Mouse (Mus musculus) gastrocnemius, postnatal 25 days (tissue): ENCODE results near the gene Foxp2. TPM values are rescaled to one million over a fixed set of nuclear protein-coding genes. Genes with fewer than 3 reads are reported as not detected.

ENCODE experiments used
- DNase-seq: peaks from one replicate; pipeline ENCODE4 v3.0.0; 2022
- long read RNA-seq, 2 experiments: library from polyadenylated mRNA; stranded (forward); transcript quantifications; one replicate each; pipeline ENCODE4 v2.0.0; 2021
- total RNA-seq, 2 experiments: library from RNA; stranded (reverse); gene quantifications; 1 replicate in 1 of 2; 2 replicates in 1 of 2; pipeline ENCODE4 v1.2.3; 2021

Foxp2 gene
- 1 to 10 TPM; 1.0 to 1.6 TPM for total RNA-seq
- long read RNA-seq, experiment 1, partial matches to known transcripts, result 0 of 1 reads
- long read RNA-seq, experiment 1, other reads (novel, unspliced or antisense), result 1 of 1 reads
- long read RNA-seq, experiment 2, result 0 reads

GRCm38 (mm10) chr6:14901183-14901970 is at the start of gene Foxp2:
Foxp2 (plus strand) TSS chr6:14901349.
- peak; percentile 9 for DNase-seq

GRCm38 (mm10) chr6:14885199-14885598 is 15.9 kb upstream of the Foxp2 start:
- no peak for DNase-seq

DNA sequence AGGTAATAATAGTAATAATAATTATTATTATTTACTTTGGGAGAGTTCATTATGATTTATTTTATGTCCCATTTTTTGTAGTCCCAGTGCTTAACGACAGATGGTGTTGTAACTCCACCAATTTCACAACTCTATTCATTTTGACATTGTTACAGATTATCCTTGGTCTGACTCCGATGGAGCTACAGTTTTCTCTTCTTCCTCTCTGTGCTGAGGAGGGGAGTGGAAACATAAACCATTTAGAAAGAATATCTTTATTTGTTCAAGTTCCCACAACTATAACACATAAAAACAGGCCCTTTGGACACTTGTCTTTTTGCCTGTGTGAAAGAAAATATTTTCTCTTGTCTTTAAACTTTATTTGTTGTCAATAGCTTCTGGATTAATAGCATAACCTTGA is 4.1 kb upstream of the Foxp2 start:
- no peak for DNase-seq

DNA sequence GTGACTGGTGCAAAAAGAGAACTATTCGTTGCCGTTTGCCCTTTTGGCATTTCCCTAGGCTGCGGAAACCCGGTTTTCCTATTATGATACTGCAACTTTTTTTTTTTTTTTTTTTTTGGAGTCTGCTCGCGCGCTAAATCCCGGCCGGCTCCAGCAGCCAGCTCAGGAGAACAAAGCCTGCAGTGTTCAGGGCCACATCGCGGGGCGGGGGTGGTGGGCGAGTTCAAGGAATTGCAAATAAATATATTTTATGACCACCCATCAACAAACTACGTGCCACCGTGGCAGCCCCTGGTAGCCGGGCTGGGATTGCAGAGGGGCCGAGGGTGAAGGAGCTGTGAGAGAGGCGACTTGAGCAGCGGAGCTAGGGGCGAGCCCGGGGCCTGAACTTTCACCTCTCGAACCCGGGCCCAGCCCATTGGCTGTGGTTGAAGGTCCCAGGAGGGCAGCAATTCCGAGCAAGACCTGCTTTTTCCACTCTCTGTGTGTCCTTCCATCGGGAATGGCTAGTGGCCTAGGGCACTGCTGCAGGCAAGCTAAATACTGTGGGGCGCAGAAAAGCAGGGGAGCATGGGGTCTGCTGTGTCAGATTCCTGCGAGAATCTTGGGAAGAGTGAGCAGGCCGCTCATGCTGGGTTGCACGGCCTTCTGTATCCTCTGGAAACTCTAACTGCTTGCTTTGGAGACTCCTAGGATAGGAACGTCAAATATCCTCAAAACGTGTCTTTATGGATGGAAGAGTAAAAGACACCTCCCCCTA is 2.9 kb upstream of the Foxp2 start:
- no peak for DNase-seq

DNA sequence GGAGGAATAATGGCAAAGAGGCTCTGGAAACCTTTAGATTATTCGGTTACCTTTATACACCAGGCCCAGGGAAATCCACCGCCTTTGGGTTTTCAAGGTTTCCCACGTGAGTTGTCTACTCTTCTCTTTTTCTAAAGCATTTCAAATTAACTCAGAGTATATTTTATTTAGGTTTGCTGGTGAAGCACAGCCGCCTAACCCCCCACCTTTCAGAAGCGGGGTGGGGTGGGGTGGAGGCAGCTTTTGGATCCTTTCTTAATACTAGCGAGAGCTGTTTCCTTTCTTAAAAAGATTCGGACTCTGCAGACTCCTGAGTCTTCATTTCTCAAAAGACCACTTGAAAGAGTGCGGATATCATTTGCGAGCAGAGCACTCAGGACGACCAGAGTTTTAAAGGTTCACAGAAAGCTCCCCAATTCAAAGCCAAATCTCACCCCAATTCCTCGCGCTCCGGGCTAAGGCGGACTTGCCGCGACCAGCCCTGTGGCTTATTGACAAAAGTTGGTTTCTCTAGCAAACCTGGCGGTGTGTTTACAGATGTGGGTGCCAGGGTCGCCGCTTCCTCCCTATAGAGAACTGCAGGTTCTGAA is 2.0 kb upstream of the Foxp2 start:
- no peak for DNase-seq

DNA sequence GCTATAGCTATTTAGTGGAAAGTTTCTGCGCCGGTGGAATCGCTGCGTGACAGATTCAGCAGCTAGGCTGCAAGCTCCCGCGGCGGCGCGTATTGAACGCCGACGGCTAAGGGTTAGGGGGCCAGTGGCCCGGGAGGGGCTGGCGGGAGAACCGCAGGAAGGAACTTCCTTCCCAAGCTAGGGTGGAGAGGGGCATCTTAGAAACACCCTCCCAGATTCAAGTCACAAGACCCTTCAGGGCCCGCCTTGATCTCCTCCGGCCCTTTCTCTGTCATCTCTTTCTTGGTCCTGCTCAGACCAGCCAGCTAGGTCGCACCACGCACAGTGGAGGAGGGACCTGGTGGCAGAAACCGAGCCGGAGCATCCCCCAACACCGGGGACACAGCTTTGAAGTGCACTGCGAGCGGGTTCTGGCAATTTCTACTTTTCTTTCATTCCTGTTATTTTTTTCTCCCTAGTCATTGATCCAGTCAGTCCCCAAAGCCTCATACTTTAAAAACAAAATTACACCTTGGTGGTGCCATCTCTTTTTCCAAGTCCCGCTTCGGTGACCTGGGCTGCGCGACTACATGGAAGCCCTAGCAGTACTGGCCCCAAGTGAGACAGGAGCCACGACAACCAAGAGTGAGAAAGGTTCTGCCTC is 1.1 kb upstream of the Foxp2 start:
- DNase-seq, result no peak

- DNase-seq, result peak; percentile 60
Measured at GRCm38 (mm10) chr6:14900579-14901021, 549 bp upstream of the Foxp2 start.

GRCm38 (mm10) chr6:14901971-14902670 is 972 bp downstream of the Foxp2 start:
- no peak for DNase-seq

GRCm38 (mm10) chr6:14903271-14903965 is 2.3 kb downstream of the Foxp2 start:
- no peak for DNase-seq

DNA sequence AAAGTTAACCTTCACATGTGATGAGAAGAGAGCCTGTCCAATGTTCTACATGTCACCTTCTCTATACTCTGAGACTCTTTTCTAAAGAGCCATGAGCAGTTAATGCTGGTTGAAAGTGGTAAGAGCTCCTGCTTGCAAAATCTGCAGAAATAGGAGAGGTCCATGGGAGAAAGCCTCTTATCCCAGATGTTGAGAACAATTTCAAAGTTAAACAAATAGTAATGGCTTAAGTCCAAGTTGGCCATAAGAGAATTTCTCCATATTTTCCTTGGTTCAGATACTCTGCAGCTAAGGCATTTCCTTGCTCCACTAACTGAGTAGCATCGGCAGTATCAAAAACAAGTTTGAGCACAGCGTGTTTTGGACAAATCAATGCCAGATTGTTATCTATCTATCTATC is 13.9 kb downstream of the Foxp2 start:
- no peak for DNase-seq

GRCm38 (mm10) chr6:14922704-14923103 is 21.6 kb downstream of the Foxp2 start:
- DNase-seq, result no peak

GRCm38 (mm10) chr6:14924976-14925489 is 23.9 kb downstream of the Foxp2 start:
- no peak for DNase-seq

DNA sequence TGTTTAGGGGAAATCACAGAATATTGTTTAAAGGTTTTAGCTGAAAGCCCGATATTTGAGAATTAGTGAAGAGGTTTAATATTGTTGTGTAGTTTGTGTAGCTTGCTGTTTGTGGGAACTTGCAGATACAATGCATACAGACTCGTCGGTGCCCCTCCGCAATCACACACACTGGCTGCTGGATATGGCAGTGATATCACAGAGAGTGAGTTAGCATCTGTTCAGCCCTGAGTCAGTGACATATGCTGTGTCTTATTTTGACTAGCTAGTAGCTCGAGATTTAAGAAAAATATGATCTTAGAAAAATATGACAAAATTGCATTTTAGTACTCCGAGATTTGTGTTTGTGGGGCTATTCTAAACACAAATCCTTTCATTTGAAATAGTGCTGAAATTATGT is 49.9 kb downstream of the Foxp2 start:
- no peak for DNase-seq

- no peak for DNase-seq
Measured at GRCm38 (mm10) chr6:14952731-14953130, 51.6 kb downstream of the Foxp2 start.

DNA sequence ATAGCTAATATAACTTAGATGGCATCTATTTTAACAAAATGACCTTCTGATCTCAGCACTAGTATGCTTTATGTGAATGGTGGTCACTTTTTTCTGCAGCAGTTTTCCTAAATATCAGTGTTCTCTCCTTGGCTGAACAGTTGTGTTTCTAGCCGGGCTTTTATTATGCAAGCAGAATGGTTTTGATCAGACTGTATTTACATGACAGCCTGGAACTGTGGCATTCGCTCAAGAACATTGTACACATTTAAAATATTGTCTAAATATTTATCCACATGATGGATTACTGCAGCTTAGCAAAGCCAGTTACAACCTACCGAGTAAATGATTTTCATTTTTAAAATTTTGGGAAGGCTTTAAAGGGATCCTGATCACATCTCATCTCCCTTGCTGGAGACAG is 75.9 kb downstream of the Foxp2 start:
- DNase-seq, result no peak

GRCm38 (mm10) chr6:14978201-14978600 is 77.1 kb downstream of the Foxp2 start:
- no peak for DNase-seq

DNA sequence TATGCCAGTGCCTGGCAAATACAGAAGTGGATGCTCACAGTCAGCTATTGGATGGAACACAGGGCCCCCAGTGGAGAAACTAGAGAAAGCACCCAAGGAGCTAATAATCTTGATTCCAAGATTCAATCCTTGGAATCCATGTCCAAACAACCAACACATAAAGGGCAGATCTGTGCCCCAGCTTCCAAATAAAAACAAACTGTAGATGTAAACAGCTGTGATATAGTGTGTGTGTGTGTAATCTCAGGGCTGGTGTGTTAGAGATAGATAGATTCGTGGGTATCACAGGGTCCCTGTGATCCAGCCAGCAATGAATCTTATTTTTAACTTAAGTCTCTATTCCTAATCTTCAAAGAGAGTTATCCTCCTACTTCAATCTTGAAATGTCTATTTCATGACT is 107.0 kb downstream of the Foxp2 start:
- no peak for DNase-seq

GRCm38 (mm10) chr6:15028488-15028887 is 127.3 kb downstream of the Foxp2 start:
- DNase-seq, result no peak

- no peak for DNase-seq
Measured at GRCm38 (mm10) chr6:15029446-15030125, 128.4 kb downstream of the Foxp2 start.

GRCm38 (mm10) chr6:15063246-15063645 is 162.1 kb downstream of the Foxp2 start:
- no peak for DNase-seq
